Mouse (Mus musculus): Measurements from ENCODE around the gene Prkaca.
A peak's percentile ranks its signal among the peaks of the same experiment; 100 is the strongest.

DNA sequence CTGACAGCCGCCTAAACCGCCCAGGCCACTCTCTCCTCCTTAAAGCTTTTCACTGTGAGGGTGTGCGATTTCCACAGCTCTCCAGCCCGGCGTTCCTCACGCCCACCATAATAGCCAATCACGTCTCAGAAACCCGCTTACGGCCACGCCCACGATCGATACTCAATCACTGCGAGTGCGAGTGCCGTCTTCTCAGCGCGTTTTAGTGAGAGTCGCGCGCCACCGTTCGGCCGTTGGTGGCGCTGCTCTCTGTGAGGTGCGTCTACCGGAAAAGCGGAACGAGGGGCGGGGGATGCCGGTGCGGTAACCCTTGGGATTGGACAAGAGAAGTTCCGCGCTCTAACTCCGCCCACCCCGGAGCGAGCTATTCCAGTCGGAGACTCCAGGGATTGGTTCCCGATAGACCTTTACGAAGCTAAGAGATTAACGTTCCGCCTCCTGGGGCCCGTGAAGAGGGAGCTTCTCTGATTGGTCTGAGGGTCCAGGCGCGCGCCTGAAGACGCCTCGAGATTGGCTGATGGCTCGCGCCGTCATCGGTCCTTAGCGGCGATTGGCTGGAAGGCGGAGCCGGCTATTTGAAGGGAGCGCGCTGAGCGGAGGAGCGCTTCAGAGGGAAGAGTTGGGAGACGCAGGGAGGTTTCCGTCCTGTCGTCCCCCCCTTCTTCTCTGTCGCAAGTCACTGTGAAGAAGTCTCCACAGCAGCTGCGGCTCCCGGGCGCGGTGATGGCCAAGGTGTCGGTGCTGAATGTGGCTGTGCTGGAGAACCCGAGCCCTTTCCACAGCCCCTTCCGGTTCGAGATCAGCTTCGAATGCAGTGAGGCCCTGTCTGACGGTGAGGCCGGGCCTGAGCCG lies 17.5 kb upstream of the Prkaca start, which contains the start of the genes Gm10644 and Asf1b:
- TF ChIP-seq MYOD1 (IDR thresholded peaks at IDR 0.05; ENCODE audit: control insufficient read depth in 1 of 3, insufficient read length in 2 of 3, low read depth in 2 of 3) (no peak), POLR2A (IDR thresholded peaks at IDR 0.05; ENCODE audit: insufficient read length, low read depth) (peak; percentile 84), USF1 (IDR thresholded peaks at IDR 0.05; ENCODE audit: low read depth) (no peak), TCF3 (IDR thresholded peaks at IDR 0.05; ENCODE audit: insufficient read length, low read depth) (no peak)

All from myocyte (in vitro differentiated cells).